Mouse (Mus musculus) stomach, embryonic 16.5 days (tissue): ENCODE measurements around the gene Sfxn2. TPM values are rescaled to one million over a fixed set of nuclear protein-coding genes. Genes with fewer than 3 reads are reported as not detected.

Experiments
- ATAC-seq: fragments of 200-750 bp; cut with Nextera tagmentation; 2 replicates; pipeline ENCODE4 v1.8.0; 2017; ENCODE audit warnings: moderate number of reproducible peaks, moderate TSS enrichment; ENCODE audit not compliant: insufficient read depth, low FRiP score
- H3K27ac ChIP-seq: fragments of 300-500 bp; sonication (generic); 2 replicates; pipeline ENCODE4 v1.5.1; 2014; ENCODE audit warnings: low read length
- H3K27me3 ChIP-seq: fragments of 300-500 bp; sonication (generic); 2 replicates; pipeline ENCODE4 v1.6.1; 2014; ENCODE audit warnings: low read length, control low read depth, mixed read lengths; ENCODE audit not compliant: control insufficient read depth, insufficient read depth
- H3K36me3 ChIP-seq: fragments of 300-500 bp; sonication (generic); 2 replicates; pipeline ENCODE4 v1.6.1; 2014; ENCODE audit warnings: low read length; ENCODE audit not compliant: control insufficient read depth, insufficient read depth
- H3K4me1 ChIP-seq: fragments of 300-500 bp; sonication (generic); 2 replicates; pipeline ENCODE4 v1.6.1; 2014; ENCODE audit warnings: low read length, control low read depth, mixed read lengths; ENCODE audit not compliant: control insufficient read depth, insufficient read depth
- H3K4me2 ChIP-seq: fragments of 300-500 bp; sonication (generic); 2 replicates; pipeline ENCODE4 v1.6.1; 2014; ENCODE audit warnings: low read depth, low read length, mixed read lengths
- H3K4me3 ChIP-seq: fragments of 300-500 bp; sonication (generic); replicated peaks from 2 replicates; pipeline ENCODE4 v1.5.1; 2014; ENCODE audit warnings: mild to moderate bottlenecking, low read length
- H3K9ac ChIP-seq: fragments of 300-500 bp; sonication (generic); 2 replicates; pipeline ENCODE4 v1.6.1; 2014; ENCODE audit warnings: low read length
- H3K9me3 ChIP-seq: fragments of 300-500 bp; sonication (generic); replicated peaks from 2 replicates; pipeline ENCODE4 v1.6.1; 2016; ENCODE audit warnings: low read length, control low read depth; ENCODE audit not compliant: control insufficient read depth
- WGBS: fragments of 180-500 bp; shearing (Covaris S2); extraction: QIAGEN DNeasy Blood & Tissue Kit; methylation state at CpG from one replicate; pipeline ENCODE4 v1.1.7; 2014; 5-methylcytosine and 5-hydroxymethylcytosine counted together
- polyA plus RNA-seq: library from polyadenylated mRNA; unstranded; fragments of >200 nt; fragmentation: Nextera tagmentation; extraction: Ambion mirVana; gene quantifications from 2 replicates; pipeline ENCODE4 v1.2.1, GENCODE M21; 2015

The Sfxn2 gene
- polyA plus RNA-seq, result 16.6 and 19.3 TPM in 2 replicates

GRCm38 (mm10) chr19:46572951-46573937, at the start of gene Sfxn2, which contains the start of gene Arl3:
Gene Sfxn2 (plus strand): TSS chr19:46573365.
Gene Arl3 (minus strand): TSS chr19:46573198.
- H3K9ac ChIP-seq, result peak within 1 kb of the TSS; percentile 84
- H3K4me3 ChIP-seq, result peak within 1 kb of the TSS; percentile 63
- peak within 1 kb of the TSS; percentile 94 for H3K4me2 ChIP-seq
- peaks cover 18% of the 10 kb centered on the region for H3K4me1 ChIP-seq
- WGBS, result under 1% methylated on average over 63 of the region's 67 CpGs
- H3K9me3 ChIP-seq, result no peaks in the 10 kb centered on the region
- peak; percentile 97 for ATAC-seq
- H3K27ac ChIP-seq, result peak within 1 kb of the TSS; percentile 66
- H3K27me3 ChIP-seq, result no peaks in the 10 kb centered on the region
- no peaks in the 10 kb centered on the region for H3K36me3 ChIP-seq

GRCm38 (mm10) chr19:46523480-46524151, 49.5 kb upstream of the Sfxn2 start:
- peak; percentile 75 for ATAC-seq
- Histone ChIP-seq H3K36me3 (no peaks in the 10 kb centered on the region), H3K4me2 (peak overlapping the region; percentile 50), H3K27me3 (no peaks in the 10 kb centered on the region), H3K27ac (peak overlapping the region; percentile 83), H3K4me1 (peaks cover 54% of the 10 kb centered on the region), H3K9ac (peak overlapping the region; percentile 56), H3K9me3 (no peaks in the 10 kb centered on the region), H3K4me3 (peak overlapping the region; percentile 12)
- 11% methylated on average over 20 of the region's 20 CpGs for WGBS

DNA sequence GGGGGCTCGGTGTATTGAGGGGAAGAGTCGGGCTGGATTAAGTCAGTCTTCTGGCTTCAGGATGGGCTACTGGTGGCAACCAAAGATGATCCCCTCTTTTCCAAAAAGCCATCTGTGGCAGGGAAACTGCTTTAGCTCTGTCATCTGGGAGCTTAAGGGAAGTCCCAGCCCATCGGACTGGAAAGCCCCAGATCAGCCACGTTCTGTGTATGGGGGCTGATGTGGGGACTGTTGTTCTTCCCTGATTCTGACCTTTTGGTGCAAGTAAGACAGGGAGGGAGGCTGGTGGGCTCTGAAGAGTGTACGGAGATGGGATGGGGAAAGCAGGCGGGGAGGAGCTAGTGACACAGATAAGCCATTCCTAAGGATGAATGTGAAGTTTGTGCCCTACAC, 49.0 kb upstream of the Sfxn2 start:
- peak overlapping the region; percentile 12 for H3K4me3 ChIP-seq
- peak overlapping the region; percentile 50 for H3K4me2 ChIP-seq
- no peaks in the 10 kb centered on the region for H3K36me3 ChIP-seq
- H3K4me1 ChIP-seq, result peaks cover 54% of the 10 kb centered on the region
- no peaks in the 10 kb centered on the region for H3K27me3 ChIP-seq
- no peaks in the 10 kb centered on the region for H3K9me3 ChIP-seq
- WGBS, result 13% methylated on average over 6 of the region's 6 CpGs
- H3K27ac ChIP-seq, result peak overlapping the region; percentile 83
- peak overlapping the region; percentile 52 for H3K9ac ChIP-seq
- ATAC-seq, result no peak

DNA sequence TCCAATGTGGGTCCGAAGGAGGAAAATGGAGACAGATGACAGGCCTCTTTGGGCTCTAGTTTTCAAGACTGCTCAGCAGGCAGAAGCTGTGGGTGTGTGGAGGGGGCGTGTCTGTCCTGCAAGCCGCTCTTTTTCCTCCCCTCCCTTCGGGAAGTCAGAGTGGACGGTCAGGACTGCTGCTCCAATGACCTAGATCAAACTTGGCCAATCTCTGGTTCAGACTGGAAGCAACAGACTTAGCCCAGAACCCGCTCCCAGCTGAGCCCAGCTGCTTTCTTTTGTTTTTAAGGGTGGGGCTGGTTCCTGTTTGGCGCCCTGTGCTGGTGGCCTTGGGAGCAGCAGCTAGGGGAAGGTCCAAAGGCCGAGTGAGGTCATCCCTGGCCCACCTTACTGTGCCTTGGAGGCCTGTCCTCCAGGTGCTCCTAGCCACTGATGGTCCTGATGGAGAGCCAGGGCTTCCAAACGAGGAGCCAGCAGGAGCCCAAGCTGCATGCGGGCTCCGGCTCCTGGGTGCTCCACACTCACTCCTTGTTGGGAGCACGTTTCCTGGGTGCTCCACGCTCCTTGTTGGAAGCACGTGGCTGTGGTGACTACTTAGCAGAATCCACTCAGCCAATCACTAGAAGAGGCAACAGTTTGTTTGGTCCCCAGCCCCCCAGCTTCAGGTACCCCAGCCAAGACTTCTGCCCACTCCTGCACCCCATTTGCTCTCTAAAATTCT, 48.4 kb upstream of the Sfxn2 start:
- Histone ChIP-seq H3K36me3 (no peaks in the 10 kb centered on the region), H3K4me1 (peaks cover 57% of the 10 kb centered on the region), H3K27ac (peak overlapping the region; percentile 83), H3K9me3 (no peaks in the 10 kb centered on the region), H3K4me2 (peak overlapping the region; percentile 50), H3K9ac (peak overlapping the region; percentile 52), H3K4me3 (0 out of 2 replicates have a peak overlapping the region, but pooled peaks have one; percentile 12), H3K27me3 (no peaks in the 10 kb centered on the region)
- WGBS, result 28% methylated on average over 14 of the region's 14 CpGs
- ATAC-seq, result peak; percentile 68

GRCm38 (mm10) chr19:46525691-46526631, 47.2 kb upstream of the Sfxn2 start:
- 72% methylated on average over 10 of the region's 10 CpGs for WGBS
- H3K27me3 ChIP-seq, result no peaks in the 10 kb centered on the region
- H3K4me1 ChIP-seq, result peaks cover 69% of the 10 kb centered on the region
- no peaks in the 10 kb centered on the region for H3K36me3 ChIP-seq
- H3K4me2 ChIP-seq, result no peak overlapping the region
- H3K4me3 ChIP-seq, result no peak overlapping the region
- H3K27ac ChIP-seq, result no peak overlapping the region
- H3K9me3 ChIP-seq, result no peaks in the 10 kb centered on the region
- ATAC-seq, result no peak
- no peak overlapping the region for H3K9ac ChIP-seq

- ATAC-seq, result no peak
- WGBS, result 43% methylated on average over 17 of the region's 17 CpGs
- Histone ChIP-seq H3K4me2 (peak overlapping the region; percentile 47), H3K27ac (peak overlapping the region; percentile 84), H3K9me3 (no peaks in the 10 kb centered on the region), H3K4me3 (peak overlapping the region; percentile 12), H3K4me1 (peaks cover 79% of the 10 kb centered on the region), H3K9ac (peak overlapping the region; percentile 64), H3K36me3 (no peaks in the 10 kb centered on the region), H3K27me3 (no peaks in the 10 kb centered on the region)
These were observed 45.3 kb upstream of the Sfxn2 start for GRCm38 (mm10) chr19:46527632-46528528.

- ATAC-seq, result peak; percentile 21
These were observed 44.5 kb upstream of the Sfxn2 start for GRCm38 (mm10) chr19:46528529-46529213.

More at GRCm38 (mm10) chr19:46528529-46529213, 44.5 kb upstream of the Sfxn2 start:
- whole genome bisulfite sequencing, result 10% methylated on average over 20 of the region's 20 CpGs
- Histone ChIP-seq H3K4me3 (peak overlapping the region; percentile 12), H3K36me3 (no peaks in the 10 kb centered on the region), H3K4me1 (peaks cover 78% of the 10 kb centered on the region), H3K9me3 (no peaks in the 10 kb centered on the region), H3K27ac (peak overlapping the region; percentile 84), H3K9ac (peak overlapping the region; percentile 64), H3K27me3 (no peaks in the 10 kb centered on the region), H3K4me2 (peak overlapping the region; percentile 47)
